Mouse (Mus musculus): ENCODE measurements at regions not wholly inside any gene's neighbourhood (a gene's known extent, or its start where the extent isn't known, plus 50 kb on each side); places are given as distances from the start of the nearest gene placed in this dataset.

- TF ChIP-seq CEBPB (IDR thresholded peaks at IDR 0.05; ENCODE audit: low read depth) (no peak), CTCF (IDR thresholded peaks at IDR 0.05; ENCODE audit: control insufficient read depth, insufficient read depth, insufficient read length) (no peak), MAX (IDR thresholded peaks at IDR 0.05) (no peak), MYOD1 (IDR thresholded peaks at IDR 0.05; ENCODE audit: control insufficient read depth, insufficient read length, low read depth) (no peak), USF1 (IDR thresholded peaks at IDR 0.05; ENCODE audit: low read depth) (no peak), MYOG (IDR thresholded peaks at IDR 0.05; ENCODE audit: control insufficient read depth, extremely low read depth, insufficient read length) (no peak), FOSL1 (IDR thresholded peaks at IDR 0.05; ENCODE audit: insufficient read depth, low read length, poor library complexity, severe bottlenecking) (no peak)
Measured at GRCm38 (mm10) chr10:84302821-84303520, 137.4 kb downstream of the Nuak1 start.
